Mouse (Mus musculus): ENCODE results near the gene Stag2.

The Stag2 gene

GRCm38 (mm10) chrX:42215742-42216141 is 66.6 kb downstream of the Stag2 start:
- DNase-seq (ENCODE audit: low read depth, low spot score) = no peak

DNA sequence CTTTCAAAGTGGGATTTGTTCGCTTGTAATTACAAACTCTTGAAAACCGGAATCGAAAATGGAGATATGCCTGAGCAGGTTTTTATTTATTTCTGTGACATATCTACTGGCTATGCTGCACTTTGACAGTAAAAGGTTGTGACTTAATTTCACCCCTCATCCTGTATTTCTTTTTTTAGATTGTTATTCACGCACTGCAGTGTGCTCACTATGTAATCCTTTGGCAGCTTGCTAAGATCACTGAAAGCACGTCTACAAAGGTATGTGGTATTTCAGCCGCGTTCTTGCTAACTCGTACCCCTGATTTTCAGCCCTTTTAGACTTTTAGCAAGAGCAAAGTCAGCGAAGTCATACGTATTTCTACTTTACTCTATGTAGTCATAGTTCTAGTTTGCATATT is 101.2 kb downstream of the Stag2 start:
- no peak for DNase-seq (ENCODE audit: low read depth, low spot score)

- DNase-seq (ENCODE audit: low read depth, low spot score) = no peak
Observed at GRCm38 (mm10) chrX:42272713-42273112, 123.6 kb downstream of the Stag2 start.

DNA sequence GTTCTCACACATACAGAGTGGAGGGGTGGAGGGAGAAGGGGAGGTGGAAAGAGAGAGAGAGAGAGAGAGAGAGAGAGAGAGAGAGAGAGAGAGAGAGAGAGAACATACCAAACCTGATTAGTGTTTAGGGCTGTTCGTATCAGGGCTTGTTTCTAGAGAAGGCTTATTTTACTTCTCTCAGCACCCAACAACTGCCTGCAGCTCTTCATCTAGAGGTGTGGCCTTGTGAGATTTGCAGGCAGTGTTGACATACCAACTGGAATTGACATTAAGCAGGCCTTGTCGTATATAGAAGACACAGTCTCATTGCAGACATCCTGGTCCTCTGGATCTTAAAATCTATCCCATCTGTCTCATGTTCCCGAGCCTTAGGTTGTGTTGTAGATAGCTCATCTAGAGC is 141.1 kb downstream of the Stag2 start:
- DNase-seq (ENCODE audit: low read depth, low spot score) = no peak

- DNase-seq (ENCODE audit: low read depth, low spot score) = no peak
Observed at GRCm38 (mm10) chrX:42315231-42315630, 166.1 kb downstream of the Stag2 start.

DNA sequence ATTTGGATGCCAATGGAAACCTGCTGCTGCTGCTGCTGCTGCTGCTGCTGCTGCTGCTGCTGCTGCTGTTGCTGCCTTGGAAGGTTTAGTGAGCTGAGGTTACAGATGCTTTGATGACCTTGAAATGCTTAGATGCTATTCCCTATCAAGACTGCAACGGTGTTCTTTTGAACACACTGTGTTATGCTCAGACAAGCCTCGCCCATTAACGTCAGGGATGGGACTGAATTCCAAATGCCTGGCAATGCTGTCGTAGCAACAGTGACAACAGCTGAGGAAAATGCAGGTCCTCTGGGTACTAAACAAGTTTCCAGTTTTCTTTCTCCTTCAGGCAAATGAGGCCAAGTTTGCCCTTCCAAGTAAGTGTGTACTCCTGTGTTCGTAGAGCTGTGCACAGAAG is 171.3 kb downstream of the Stag2 start:
- DNase-seq (ENCODE audit: low read depth, low spot score) = no peak

- DNase-seq (ENCODE audit: low read depth, low spot score) = no peak
Observed at GRCm38 (mm10) chrX:42321200-42321773, 172.2 kb downstream of the Stag2 start.

GRCm38 (mm10) chrX:42324848-42325247 is 175.7 kb downstream of the Stag2 start:
- DNase-seq (ENCODE audit: low read depth, low spot score) = no peak
